Mouse (Mus musculus): ENCODE measurements around the gene 4930442H23Rik.
"Not testable (repeated sequence)": the region's sequence is repeated elsewhere in the genome, so short reads cannot be mapped to it uniquely, and the experiment has no call there.

4930442H23Rik gene

GRCm38 (mm10) chr10:81198230-81198629, 14.6 kb upstream of the 4930442H23Rik start:
- DNase-seq (ENCODE audit: low read depth, low spot score), result peak; percentile 60

GRCm38 (mm10) chr10:81197305-81197704, 13.7 kb upstream of the 4930442H23Rik start:
- no peak for DNase-seq (ENCODE audit: low read depth, low spot score)

- no peak for DNase-seq (ENCODE audit: low read depth, low spot score)
Observed at GRCm38 (mm10) chr10:81196470-81197065, 12.9 kb upstream of the 4930442H23Rik start.

GRCm38 (mm10) chr10:81195300-81195699, 11.7 kb upstream of the 4930442H23Rik start:
- DNase-seq (ENCODE audit: low read depth, low spot score), result no peak

- DNase-seq (ENCODE audit: low read depth, low spot score), result no peak
Observed at GRCm38 (mm10) chr10:81193991-81194774, 10.5 kb upstream of the 4930442H23Rik start.

GRCm38 (mm10) chr10:81192968-81193501, 9.4 kb upstream of the 4930442H23Rik start:
- DNase-seq (ENCODE audit: low read depth, low spot score), result no peak

GRCm38 (mm10) chr10:81192270-81192967, 8.8 kb upstream of the 4930442H23Rik start:
- DNase-seq (ENCODE audit: low read depth, low spot score), result peak; percentile 79

- DNase-seq (ENCODE audit: low read depth, low spot score), result no peak
Observed at GRCm38 (mm10) chr10:81191342-81191982, 7.8 kb upstream of the 4930442H23Rik start.

GRCm38 (mm10) chr10:81190912-81191321, 7.3 kb upstream of the 4930442H23Rik start:
- DNase-seq (ENCODE audit: low read depth, low spot score), result no peak

- no peak for DNase-seq (ENCODE audit: low read depth, low spot score)
Observed at GRCm38 (mm10) chr10:81190236-81190911, 6.7 kb upstream of the 4930442H23Rik start.

- no peak for DNase-seq (ENCODE audit: low read depth, low spot score)
Observed at GRCm38 (mm10) chr10:81189821-81190220, 6.2 kb upstream of the 4930442H23Rik start.

GRCm38 (mm10) chr10:81187161-81187560, 3.5 kb upstream of the 4930442H23Rik start:
- no peak for DNase-seq (ENCODE audit: low read depth, low spot score)

GRCm38 (mm10) chr10:81184765-81185164, 1.1 kb upstream of the 4930442H23Rik start:
- no peak for DNase-seq (ENCODE audit: low read depth, low spot score)

GRCm38 (mm10) chr10:81182336-81183333, 1.0 kb downstream of the 4930442H23Rik start, which contains the start of gene Dapk3:
Dapk3 (plus strand) TSS chr10:81183005.
- peak; percentile 99 for DNase-seq (ENCODE audit: low read depth, low spot score)

GRCm38 (mm10) chr10:81181860-81182259, 1.8 kb downstream of the 4930442H23Rik start:
- DNase-seq (ENCODE audit: low read depth, low spot score), result not testable (repeated sequence)

- DNase-seq (ENCODE audit: low read depth, low spot score), result no peak
Observed at GRCm38 (mm10) chr10:81180946-81181345, 2.7 kb downstream of the 4930442H23Rik start.

GRCm38 (mm10) chr10:81179451-81180342, 4.0 kb downstream of the 4930442H23Rik start:
- DNase-seq (ENCODE audit: low read depth, low spot score), result no peak

- DNase-seq (ENCODE audit: low read depth, low spot score), result no peak
Observed at GRCm38 (mm10) chr10:81178927-81179326, 4.7 kb downstream of the 4930442H23Rik start.
